Mouse (Mus musculus): Measurements from ENCODE around the gene Rs1.
"Not testable (repeated sequence)": the region's sequence is repeated elsewhere in the genome, so short reads cannot be mapped to it uniquely, and the experiment has no call there.

Rs1 gene

DNA sequence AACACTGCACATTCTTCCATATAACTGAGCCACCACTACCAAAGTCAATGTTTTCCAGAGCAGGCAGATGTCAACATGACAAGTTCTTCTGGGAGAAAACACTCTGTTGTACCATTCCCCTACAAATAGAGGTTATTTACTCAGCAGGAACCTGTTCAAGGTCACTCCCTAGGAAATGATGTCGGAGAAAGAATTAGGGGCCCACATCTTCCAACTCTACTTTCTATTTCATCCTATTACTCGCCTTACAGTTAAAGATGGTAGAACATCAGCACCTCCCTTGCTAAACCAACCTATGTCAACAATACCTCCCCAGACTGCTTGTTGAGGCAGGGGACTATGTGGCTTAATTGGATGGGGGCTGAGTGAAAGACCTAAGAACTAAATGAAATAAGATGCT is at the start of gene Rs1:
Rs1 (plus strand) TSS at position 301 of the 400 bp plus-strand sequence.
- DNase-seq (ENCODE audit: low spot score in 2 of 2): no peak

DNA sequence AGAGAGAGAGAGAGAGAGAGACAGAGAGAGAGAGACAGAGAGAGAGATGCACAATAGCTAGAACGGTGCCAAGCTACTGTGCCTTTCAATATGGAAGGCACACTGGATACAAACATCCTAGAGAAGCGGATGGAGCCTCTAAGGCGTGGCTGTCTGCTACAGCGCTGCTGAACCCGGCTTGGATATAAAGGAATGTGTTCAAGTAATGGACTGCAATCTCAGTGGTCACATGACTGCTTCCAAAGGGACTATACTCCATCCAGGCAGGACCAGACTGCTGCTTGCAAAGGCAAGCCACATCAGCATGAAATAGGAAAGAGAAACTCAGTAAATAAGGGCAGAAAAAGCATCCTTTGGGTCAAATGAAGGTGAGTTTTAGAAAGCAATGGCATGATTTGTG is 32.2 kb upstream of the Rs1 start, which contains the start of gene Ppef1:
Ppef1 (minus strand) TSS at position 116 of the 400 bp plus-strand sequence.
- DNase-seq (ENCODE audit: low spot score in 2 of 2): no peak

DNA sequence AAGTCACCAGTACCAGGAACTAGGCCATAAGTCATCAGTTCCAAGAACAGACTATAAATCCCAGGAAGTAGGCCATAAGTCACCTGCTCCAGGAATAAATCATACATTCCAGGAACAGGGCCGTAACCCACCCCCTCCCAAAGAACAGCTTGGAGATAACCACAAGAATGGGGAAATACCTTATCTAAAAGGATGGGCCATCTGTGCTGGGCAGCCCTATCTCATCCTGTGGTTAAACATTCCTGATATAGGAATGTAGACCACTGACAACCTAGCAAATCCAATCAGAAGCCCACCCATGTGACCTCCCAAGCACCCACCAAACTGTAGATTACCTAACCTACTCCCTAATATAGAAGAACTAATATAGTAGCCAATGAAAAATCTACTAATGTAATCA is 22.4 kb upstream of the Rs1 start:
- DNase-seq (ENCODE audit: low spot score in 2 of 2): no peak

DNA sequence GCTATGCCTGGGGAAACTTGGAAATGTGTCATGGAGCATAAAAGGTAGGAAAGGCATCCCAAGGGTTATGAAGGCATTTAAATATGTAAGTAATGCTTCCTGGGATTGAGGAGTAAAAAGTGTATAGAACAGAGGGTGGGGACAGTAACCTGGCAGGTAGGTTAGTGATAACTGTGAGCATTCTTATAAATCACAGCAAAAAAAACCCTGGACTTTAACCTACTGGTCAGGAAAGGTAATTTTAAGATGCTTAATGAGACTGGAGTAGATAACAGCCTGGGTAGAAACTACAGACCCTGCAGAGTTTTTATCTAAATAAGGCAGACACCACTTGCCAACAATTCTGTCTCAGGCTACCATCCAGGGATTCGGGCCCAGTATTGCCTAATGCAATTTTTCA is 19.2 kb upstream of the Rs1 start:
- DNase-seq (ENCODE audit: low spot score in 2 of 2): no peak

DNA sequence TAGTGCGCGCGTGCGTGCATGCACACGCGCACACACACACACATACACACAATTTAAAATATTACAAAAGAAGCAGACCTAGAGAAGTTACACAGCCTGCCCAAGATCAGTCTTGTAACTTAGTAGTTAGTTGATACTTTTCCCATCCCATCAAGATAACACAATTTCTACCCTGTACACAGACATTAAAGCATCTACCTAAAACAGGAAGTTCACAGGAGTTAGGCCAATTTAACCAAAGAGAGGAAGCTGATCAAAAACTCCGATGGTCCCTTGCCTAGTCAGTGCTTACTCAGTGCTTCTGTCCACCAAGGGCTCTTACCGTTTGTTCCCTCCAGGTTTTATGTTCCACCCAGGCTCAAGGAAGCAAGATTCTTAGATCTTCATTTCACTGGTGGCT is 17.0 kb upstream of the Rs1 start:
- no peak for DNase-seq (ENCODE audit: low spot score in 2 of 2)

DNA sequence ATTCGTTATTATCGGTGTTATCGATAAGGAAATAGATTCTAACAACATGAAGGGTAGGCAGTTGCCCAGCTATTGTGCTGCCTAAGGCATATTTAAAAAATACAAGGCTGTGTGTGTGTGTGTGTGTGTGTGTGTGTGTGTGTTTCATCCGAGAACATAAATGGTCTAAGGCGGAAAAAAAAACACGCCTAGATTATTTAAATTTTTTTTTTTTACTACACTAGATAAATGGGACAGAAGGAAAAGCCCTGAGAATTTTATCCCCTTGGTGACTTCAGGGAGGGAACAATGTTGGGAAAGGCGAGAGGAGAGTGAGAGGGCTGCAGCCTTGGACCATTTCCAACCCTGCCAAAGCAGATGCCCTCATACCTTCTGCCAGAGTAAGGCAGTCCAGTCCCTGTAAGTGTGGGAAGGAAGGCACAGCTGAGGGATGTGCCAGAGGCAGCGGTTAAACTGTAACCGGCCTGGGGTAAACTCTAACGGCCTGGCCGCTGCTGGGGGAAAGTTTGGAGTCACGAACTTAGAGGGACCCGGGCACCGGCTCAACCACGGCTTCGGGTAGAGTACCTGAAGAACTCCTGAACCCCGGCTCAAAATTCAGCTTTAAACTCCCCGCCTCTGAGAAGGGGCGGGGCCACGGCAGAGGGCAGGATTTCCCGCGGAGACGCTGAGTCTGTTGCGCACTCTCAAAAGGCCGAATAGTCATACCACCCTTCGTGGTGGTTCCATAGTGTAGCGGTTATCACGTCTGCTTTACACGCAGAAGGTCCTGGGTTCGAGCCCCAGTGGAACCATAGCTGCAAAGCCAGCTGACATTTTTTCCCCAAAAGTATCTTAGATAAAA is 2.2 kb upstream of the Rs1 start:
- peak; percentile 84 to 92 for DNase-seq (ENCODE audit: low spot score in 2 of 2)

DNA sequence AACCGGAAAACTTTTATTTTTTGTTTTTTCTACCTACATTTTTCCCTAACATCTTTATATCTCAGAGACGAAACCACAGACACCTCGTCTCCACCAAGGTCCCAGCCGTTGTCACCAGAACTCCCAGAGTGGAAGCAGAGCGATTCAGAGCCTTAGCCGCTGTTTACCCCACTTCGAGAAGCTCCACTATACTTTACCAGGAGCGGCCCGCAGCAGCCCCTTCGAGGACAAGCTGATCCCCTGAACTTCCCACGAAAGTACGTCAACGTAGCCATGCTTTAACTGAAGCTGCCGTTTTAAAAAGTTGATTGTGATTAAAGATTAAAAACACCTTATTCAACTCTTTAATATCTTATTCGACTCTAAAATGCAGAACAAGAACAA is 1.6 kb upstream of the Rs1 start:
- DNase-seq (ENCODE audit: low spot score in 2 of 2): no peak

DNA sequence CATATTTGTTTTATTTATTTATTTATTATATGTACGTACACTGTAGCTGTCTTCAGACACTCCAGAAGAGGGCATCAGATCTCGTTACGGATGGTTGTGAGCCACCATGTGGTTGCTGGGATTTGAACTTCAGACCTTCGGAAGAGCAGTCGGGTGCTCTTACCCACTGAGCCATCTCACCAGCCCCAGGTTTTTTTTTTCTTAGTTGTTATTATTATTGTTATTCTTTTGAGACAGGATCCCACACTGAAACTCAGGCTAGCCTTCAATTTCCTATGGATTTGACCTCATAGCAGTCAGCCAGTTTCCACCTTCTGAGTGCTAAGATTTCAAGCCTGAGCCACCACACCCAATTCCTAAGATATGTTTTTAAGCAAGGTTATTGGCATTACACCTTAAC is 1.8 kb downstream of the Rs1 start:
- DNase-seq (ENCODE audit: low spot score in 2 of 2): not testable (repeated sequence)

DNA sequence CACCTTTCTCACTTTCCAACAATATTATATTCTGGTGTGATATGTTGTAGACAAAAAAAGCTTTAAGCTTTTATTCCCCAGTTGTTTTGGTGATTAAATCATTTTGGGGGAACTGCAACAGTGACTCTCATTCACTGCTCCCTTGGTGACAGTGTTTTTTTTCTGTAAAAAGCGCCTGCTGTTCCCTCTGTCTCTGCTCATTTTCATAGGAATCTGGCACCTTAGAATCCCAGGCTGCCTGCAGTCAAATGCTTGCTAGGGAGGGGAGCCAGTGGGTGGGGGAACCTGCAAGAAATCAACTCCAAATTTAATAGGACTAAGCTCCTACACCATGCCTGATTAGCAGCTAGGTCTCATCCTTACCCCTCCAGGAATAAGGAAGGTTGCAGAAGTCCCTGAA is 5.2 kb downstream of the Rs1 start:
- DNase-seq (ENCODE audit: low spot score in 2 of 2): no peak

DNA sequence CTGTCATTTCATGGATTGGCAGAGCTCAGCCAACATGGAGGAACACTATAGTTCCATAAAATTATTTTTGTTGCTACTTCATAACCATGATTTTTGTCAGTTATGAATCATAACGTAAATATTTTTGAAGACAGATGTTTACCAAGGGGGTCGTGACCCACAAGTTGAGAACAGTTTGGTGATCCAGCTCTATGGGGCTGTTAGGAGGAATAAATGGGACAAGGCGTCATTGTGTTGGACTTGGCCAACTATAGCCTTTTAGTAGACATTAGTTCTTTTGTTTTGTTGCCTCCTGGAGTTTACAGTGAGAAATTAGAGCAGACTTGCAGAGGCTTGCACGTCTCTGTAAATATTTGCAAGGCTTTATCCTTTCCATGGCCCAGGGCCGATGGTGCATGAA is 14.5 kb downstream of the Rs1 start:
- no peak for DNase-seq (ENCODE audit: low spot score in 2 of 2)

DNA sequence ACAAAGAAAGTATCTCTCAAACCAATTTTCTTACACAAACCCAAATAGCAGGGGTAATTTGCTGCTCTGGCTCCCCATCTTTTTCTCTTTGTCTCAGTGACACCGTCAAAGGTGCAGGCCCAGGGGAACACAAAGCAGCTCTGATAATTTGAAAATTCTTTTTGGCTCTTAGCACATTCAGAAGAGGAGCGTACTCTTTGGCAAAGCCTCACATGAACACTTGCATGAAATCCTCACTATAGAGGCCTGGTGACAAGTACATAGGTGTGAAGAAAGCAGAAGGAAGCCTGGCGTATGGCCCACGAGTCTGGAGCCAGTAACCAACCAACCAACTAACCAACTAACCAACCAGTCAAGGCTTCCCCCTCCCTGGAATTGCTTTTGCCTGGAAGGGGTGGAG is 27.1 kb downstream of the Rs1 start:
- DNase-seq (ENCODE audit: low spot score in 2 of 2): no peak

DNA sequence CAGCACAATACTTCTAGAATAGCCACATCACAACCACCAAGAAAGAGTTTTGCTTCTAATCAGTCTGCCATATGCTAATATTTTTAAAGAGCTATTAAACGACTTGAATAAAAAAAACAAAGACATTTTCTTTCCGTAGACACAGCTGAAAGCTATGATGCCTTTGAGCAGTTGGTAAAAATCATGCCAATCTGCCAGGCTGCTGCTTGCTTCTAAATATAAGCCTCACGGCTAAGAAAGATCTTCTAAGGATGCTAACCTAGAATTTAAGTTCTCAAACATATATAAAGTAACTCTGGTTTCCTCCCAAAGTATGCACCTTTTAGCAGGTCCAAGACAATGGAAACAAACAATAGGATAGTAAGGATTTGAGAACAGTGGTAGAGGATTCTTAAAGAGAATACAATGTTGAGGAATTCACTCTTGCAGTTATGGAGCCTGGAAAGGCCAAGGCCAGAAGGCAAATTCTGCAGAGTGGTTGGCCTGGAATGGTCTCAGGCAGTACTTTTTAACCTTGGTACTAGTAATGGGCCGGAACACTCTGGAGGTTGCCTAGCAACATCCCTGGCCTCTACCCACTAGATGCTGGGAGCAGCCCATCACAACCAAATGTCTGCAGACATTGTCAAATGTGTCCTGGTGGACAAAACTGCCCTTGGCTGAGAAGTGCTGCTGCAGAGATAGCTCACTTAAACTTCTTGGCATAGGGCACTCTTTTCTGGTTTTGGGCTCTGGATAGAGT is 36.8 kb downstream of the Rs1 start:
- no peak for DNase-seq (ENCODE audit: low spot score in 2 of 2)

DNA sequence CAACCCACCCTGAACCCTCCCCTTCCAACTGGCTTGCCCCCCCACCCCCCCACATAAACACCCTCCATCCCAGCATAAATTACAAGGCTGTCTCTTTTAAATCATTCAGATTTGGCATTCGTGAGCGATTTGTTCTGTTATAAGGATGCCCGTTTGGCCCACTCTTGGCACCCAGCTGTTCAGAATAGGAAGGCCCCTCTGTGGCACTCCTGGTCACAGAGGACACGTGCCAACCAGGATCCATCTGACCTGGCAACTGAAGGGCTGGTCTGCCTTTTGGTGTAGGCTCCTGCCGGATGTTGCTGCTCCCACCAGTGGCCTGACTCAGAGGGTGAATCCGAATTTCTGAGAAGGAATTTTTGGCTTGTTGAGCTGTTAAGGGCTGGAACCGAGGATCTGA is 40.4 kb downstream of the Rs1 start:
- DNase-seq (ENCODE audit: low spot score in 2 of 2): no peak

Data from urinary bladder, postnatal 4 days (tissue).